9 mouse cellular contexts compared by ENCODE assay signal in genomic region chr17:66448421-66449405, GRCm38 (mm10). TPM values are rescaled to one million over a fixed set of nuclear protein-coding genes. Genes with fewer than 3 reads are reported as not detected.
DNase-seq lines count a peak whose midpoint lies in the region; ATAC-seq and TF ChIP-seq lines count a peak whose summit lies in the region.
"Had no signal": no experiment of that assay in that cellular context is flagged by ENCODE, and none has a peak within 500 bp of the region (broad histone marks: within the 10 kb centered on the region; RNA-seq: fewer than 3 reads in every experiment).

No protein-coding gene starts in this region.

- peak overlapping the region; percentile 93 for H3K27ac ChIP-seq in forebrain, embryonic 15.5 days (replicated peaks)
- H3K27ac ChIP-seq in hindbrain, embryonic 11.5 days (ENCODE audit: low read depth, low read length) = peak overlapping the region; percentile 97
- peak overlapping the region; percentile 96 for H3K27ac ChIP-seq in midbrain, embryonic 12.5 days (replicated peaks)
- no peak overlapping the region for H3K27ac ChIP-seq in thymus, adult 2 months (ENCODE audit: control insufficient read depth, insufficient read depth, low read length)

- TF ChIP-seq POLR2A in thymus, adult 2 months (IDR thresholded peaks at IDR 0.05; ENCODE audit: control insufficient read depth, extremely low read depth, insufficient read depth, low read length, poor library complexity) = no peak

- no peaks in the 10 kb centered on the region for H3K36me3 ChIP-seq in forebrain, embryonic 15.5 days
- H3K36me3 ChIP-seq in hindbrain, embryonic 11.5 days (ENCODE audit: control insufficient read depth, insufficient read depth, low read length) = no peaks in the 10 kb centered on the region
- H3K36me3 ChIP-seq in midbrain, embryonic 12.5 days = no peaks in the 10 kb centered on the region
- no peaks in the 10 kb centered on the region for H3K36me3 ChIP-seq in thymus, adult 2 months (ENCODE audit: control insufficient read depth, insufficient read depth, low read length)

- H3K4me3 ChIP-seq in forebrain, embryonic 15.5 days = peak overlapping the region; percentile 87
- H3K4me3 ChIP-seq in hindbrain, embryonic 11.5 days (ENCODE audit: low read depth, low read length) = peak overlapping the region; percentile 98
- H3K4me3 ChIP-seq in midbrain, embryonic 12.5 days = peak overlapping the region; percentile 78
- H3K4me3 ChIP-seq in thymus, adult 2 months (ENCODE audit: control insufficient read depth, insufficient read depth, low read length) = peak overlapping the region; percentile 38

- H3K4me2 ChIP-seq in forebrain, embryonic 15.5 days (replicated peaks) = peak overlapping the region; percentile 86
- H3K4me2 ChIP-seq in hindbrain, embryonic 11.5 days (replicated peaks; ENCODE audit: low read depth, low read length) = peak overlapping the region; percentile 91
- peak overlapping the region; percentile 80 for H3K4me2 ChIP-seq in midbrain, embryonic 12.5 days (replicated peaks)

- peak; percentile 33 for ATAC-seq in forebrain, embryonic 15.5 days (replicated peaks)
- ATAC-seq in hindbrain, embryonic 11.5 days (ENCODE audit: low FRiP score) = peak; percentile 10
- no peak for ATAC-seq in midbrain, embryonic 12.5 days (ENCODE audit: low FRiP score, low read depth)

- no peaks in the 10 kb centered on the region for H3K27me3 ChIP-seq in forebrain, embryonic 15.5 days
- no peaks in the 10 kb centered on the region for H3K27me3 ChIP-seq in hindbrain, embryonic 11.5 days (ENCODE audit: control insufficient read depth, insufficient read depth, low read length)
- peaks cover 7% of the 10 kb centered on the region; the same call in 1 of the 2 replicates for H3K27me3 ChIP-seq in midbrain, embryonic 12.5 days
- H3K27me3 ChIP-seq in thymus, adult 2 months (ENCODE audit: control insufficient read depth, insufficient read depth, low read length) = peaks cover 25% of the 10 kb centered on the region

- no peaks in the 10 kb centered on the region for H3K9me3 ChIP-seq in forebrain, embryonic 15.5 days
- no peaks in the 10 kb centered on the region for H3K9me3 ChIP-seq in hindbrain, embryonic 11.5 days (ENCODE audit: control insufficient read depth, low read length)
- no peaks in the 10 kb centered on the region for H3K9me3 ChIP-seq in midbrain, embryonic 12.5 days

- peak; percentile 46; the same call in 1 of the 2 replicates for TF ChIP-seq CTCF in thymus, adult 2 months (IDR thresholded peaks at IDR 0.05; ENCODE audit: borderline replicate concordance, control insufficient read depth, extremely low read depth, insufficient read depth, low read length, poor library complexity)

- peak overlapping the region; percentile 86 for H3K9ac ChIP-seq in forebrain, embryonic 15.5 days (replicated peaks)
- peak overlapping the region; percentile 98 for H3K9ac ChIP-seq in hindbrain, embryonic 11.5 days (ENCODE audit: low read depth, low read length)
- peak overlapping the region; percentile 93 for H3K9ac ChIP-seq in midbrain, embryonic 12.5 days (replicated peaks)

- peak; percentile 64 to 83 for DNase-seq in adrenal gland, adult (ENCODE audit: inconsistent age in 2 of 2, low spot score in 1 of 2)
- no peak for DNase-seq in adrenal gland, adult 8-10 months
- peak; percentile 19 to 26 for DNase-seq in adrenal gland, postnatal 4 days (ENCODE audit: low spot score in 2 of 2)
- peak; percentile 75 for DNase-seq in hindbrain, embryonic 11.5 days (ENCODE audit: low spot score)
- peak; percentile 60 to 70 for DNase-seq in layer of hippocampus, postnatal 36 days
- DNase-seq in thymus, adult 2 months = peak; percentile 49

- peaks cover 55% of the 10 kb centered on the region for H3K4me1 ChIP-seq in forebrain, embryonic 15.5 days
- peaks cover 15% of the 10 kb centered on the region for H3K4me1 ChIP-seq in hindbrain, embryonic 11.5 days (replicated peaks; ENCODE audit: control insufficient read depth, insufficient read depth, low read length)
- H3K4me1 ChIP-seq in midbrain, embryonic 12.5 days = peaks cover 59% of the 10 kb centered on the region
- H3K4me1 ChIP-seq in thymus, adult 2 months (replicated peaks; ENCODE audit: control insufficient read depth, insufficient read depth, low read length) = peaks cover 19% of the 10 kb centered on the region; the same call in 1 of the 2 replicates

- under 1% methylated on average over 103 of the region's 136 CpGs for WGBS in forebrain, embryonic 15.5 days
- under 1% methylated on average over 114 of the region's 136 CpGs for WGBS in hindbrain, embryonic 11.5 days
- under 1% methylated on average over 124 of the region's 136 CpGs for WGBS in midbrain, embryonic 12.5 days
- 2% methylated on average over 136 of the region's 136 CpGs for WGBS in thymus, adult 2 months

RNA-seq across cellular contexts. Expression of gene Mtcl1, which starts 0.8 kb away (rescaled TPM):
- 10 to 100 TPM in 2 of 4 experiments, 1 to 10 TPM in 2; 8.2 to 17.0 (median 11.1) TPM for total RNA-seq in adrenal gland, adult 8-10 months (2022)
- 10 to 100 TPM; 20.5 to 21.7 TPM for total RNA-seq in adrenal gland, postnatal 4 days (2021)
- polyA plus RNA-seq in forebrain, embryonic 15.5 days (2015; fragmentation: Nextera tagmentation; extraction: Ambion mirVana) = 33.5 and 35.5 TPM in 2 replicates
- 47.9 and 59.8 TPM in 2 replicates for polyA plus RNA-seq in hindbrain, embryonic 11.5 days (2014; fragmentation: Nextera tagmentation; extraction: Ambion mirVana)
- 10 to 100 TPM; 39.8 to 42.8 TPM for total RNA-seq in layer of hippocampus, postnatal 36 days (2021)
- 72.5 and 91.2 TPM in 2 replicates for polyA plus RNA-seq in midbrain, embryonic 12.5 days (2016; fragmentation: Nextera tagmentation; extraction: Ambion mirVana)
- polyA plus RNA-seq in thymus, adult 2 months (2012; rRNA removed) = 5.8 and 6.2 TPM in 2 replicates
- total RNA-seq: hematopoietic stem cell, adult 5-6 weeks had no signal

Comparison
In these comparisons a context has a peak if more than half of its experiments do, and no peak if none do; other contexts are left out.
1. H3K4me3 ChIP-seq: peak in every context shown above with its lines; median percentile 98 in hindbrain, embryonic 11.5 days; 87 in forebrain, embryonic 15.5 days; 78 in midbrain, embryonic 12.5 days; 38 in thymus, adult 2 months.